Mouse (Mus musculus) left cerebral cortex, postnatal 14 days (tissue): ENCODE data around the gene Trim23. TPM values are rescaled to one million over a fixed set of nuclear protein-coding genes. Genes with fewer than 3 reads are reported as not detected.
A peak's percentile ranks its signal among the peaks of the same experiment; 100 is the strongest.

Source experiments
- DNase-seq, 2 experiments: peaks; one replicate each; pipeline ENCODE4 v3.0.0; 2021 to 2022; ENCODE audit warnings: low spot score in 2 of 2, mixed read lengths in 1 of 2
- intact Hi-C: fragments of 180-260 bp; cut with DNase I; formaldehyde crosslinking; loops from one replicate; pipeline ENCODE4 v1.15.1; 2025
- total RNA-seq, 2 experiments: library from RNA; stranded (reverse); gene quantifications; 2 replicates each; pipeline ENCODE4 v1.2.3; 2021

The Trim23 gene
- total RNA-seq, 2 experiments from 2014 or later, result 56.3 to 58.2 TPM

DNA sequence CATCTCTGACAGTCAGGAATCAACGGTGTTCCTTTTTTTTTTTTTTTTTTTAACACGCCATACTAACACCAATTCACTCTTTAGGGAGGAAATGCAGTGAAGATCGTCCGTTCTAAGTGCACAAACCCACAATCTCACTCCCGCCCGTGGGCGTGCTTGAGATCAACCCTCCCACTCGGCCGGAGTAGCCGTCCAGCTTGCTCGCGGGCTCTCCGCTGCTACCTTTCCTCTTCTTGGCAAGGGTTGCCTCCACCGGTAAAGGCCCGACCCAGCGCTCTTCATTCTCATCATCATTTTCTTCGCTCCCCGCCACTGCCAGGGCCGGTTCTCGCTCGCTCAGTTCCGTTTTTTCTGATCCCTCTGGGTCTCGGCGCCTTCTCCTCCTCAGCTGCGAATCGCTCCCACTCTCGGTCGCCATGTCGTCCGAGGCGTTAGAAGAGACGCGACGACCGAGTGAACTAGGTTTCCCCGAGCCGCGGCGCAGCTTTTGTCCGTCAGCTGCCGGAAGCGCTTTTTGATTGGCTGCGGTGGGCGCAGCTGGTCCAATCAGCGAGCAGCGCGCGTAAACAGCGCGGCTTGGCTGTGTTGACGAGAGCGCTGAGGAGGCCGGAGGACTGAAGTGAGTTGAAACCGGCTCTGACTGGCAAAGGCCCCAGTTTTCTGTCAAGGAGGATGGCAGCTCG lies 49.9 kb downstream of the Trim23 start, which contains the start of the genes Cenpk and Ppwd1:
Cenpk (plus strand) TSS at position 228 of the 683 bp plus-strand sequence.
Ppwd1 (minus strand) TSS at position 460 of the 683 bp plus-strand sequence.
- DNase-seq, result peak; percentile 97 to 98
- intact Hi-C loops, result loop anchor here (10.0 kb wide), 1 partner anchor 556 kb away; no protein-coding TSS in a partner anchor

DNA sequence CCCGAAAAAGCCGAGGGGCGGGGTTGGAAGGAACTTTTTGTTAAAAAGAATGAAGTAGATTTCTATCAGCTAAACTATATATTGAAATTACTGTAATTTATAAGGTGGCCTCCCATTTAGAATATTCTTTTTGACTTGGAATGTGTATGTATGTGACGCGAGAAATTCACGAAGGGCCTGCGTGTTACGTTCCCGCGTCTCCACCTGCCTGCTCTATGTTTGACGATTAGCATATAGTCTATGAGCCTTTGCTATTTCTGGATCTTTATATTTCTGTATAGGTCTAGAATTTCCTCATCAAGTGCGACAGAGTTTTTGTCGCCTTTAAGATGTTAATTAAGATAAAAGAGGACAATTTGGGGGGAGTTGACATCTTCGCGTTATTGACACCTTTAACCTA lies 50.6 kb downstream of the Trim23 start:
- DNase-seq, result no peak
- intact Hi-C loops, result loop anchor here (10.0 kb wide), 1 partner anchor 556 kb away; no protein-coding TSS in a partner anchor

Other genes starting within 250 kb of the Trim23 start
- 10 to 100 TPM; 31.2 to 31.6 TPM for gene Nln, start 69.2 kb upstream of the Trim23 start, total RNA-seq
- gene Sgtb, start 69.1 kb upstream of the Trim23 start, total RNA-seq, result 100 to 1,000 TPM; 101 to 102 TPM
- 10 to 100 TPM; 46.8 to 50.7 TPM for gene Trappc13, start 328 bp upstream of the Trim23 start, total RNA-seq
- 1 to 10 TPM in 1 of 2 experiments, under 1 TPM in 1; 0.94 to 1.5 TPM for gene Cenpk, start 49.8 kb downstream of the Trim23 start, total RNA-seq
- gene Ppwd1, start 50.0 kb downstream of the Trim23 start, total RNA-seq, result 10 to 100 TPM; 11.2 to 12.0 TPM
- gene Adamts6, start 109.0 kb downstream of the Trim23 start, total RNA-seq, result 1 to 10 TPM; 3.1 to 3.4 TPM